Mouse (Mus musculus) embryo, embryonic 11 days (tissue): ENCODE measurements around the gene Slfn8.
"Not testable (repeated sequence)": the region's sequence is repeated elsewhere in the genome, so short reads cannot be mapped to it uniquely, and the experiment has no call there.

Experiments used
- DNase-seq: peaks from one replicate; pipeline ENCODE4 v3.0.0-alpha.2; 2015

Slfn8 gene

DNA sequence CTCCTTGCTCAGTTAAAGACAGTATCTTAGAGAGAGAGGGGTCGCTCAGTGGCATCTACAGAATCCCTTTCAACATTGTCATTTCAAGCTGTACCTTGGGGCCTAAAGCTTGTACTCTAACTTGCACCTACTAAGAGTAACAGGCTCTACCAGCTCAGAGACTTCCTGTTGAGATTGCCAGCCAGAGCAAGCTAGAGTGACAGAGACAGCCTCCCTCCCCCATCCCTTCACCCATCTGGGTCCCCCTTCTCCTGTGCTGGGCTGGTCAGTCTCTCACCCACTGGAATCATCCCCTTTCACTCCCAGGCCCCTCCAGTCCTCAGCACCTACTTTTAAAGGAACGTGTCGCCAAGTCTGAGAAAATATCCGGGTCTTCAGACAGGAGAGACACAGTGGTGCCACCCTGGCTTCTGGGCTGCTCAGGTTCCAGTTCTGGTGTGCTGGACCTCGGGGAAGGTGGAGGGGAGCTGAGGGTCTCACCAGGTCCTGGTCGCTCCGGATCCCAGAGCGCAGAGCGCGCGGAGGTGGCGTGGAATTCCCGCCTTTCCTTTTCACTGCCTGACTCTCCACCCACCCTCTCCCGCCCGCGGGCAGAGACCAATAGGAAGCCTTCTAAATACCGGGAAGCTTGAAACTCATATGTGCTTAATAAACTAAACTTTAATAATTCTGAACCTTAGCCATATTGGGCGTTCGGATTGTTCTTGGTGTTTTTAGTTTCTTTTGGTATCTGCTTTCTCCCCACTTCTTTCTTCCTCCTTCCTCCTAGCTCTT is 29.8 kb downstream of the Slfn8 start:
- DNase-seq, result peak; percentile 80

DNA sequence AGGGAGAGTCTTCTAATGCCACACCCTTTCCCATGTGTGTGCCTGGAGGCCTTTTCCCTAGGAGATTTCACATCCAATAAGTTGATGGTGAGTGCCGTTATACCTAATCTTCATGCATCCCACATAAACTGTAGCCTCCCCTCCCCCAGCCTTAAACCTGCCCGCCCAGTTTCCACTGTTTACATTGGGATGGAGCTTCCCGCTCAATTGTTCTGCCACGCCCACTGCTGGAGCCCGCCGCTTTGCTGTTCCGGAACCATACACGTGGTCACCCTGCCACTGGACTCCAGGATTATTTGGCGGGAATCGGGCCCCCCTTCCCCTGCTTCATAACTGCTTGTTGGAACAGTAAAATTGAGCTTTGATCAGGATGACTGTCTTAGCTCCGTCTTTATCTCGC is 31.3 kb downstream of the Slfn8 start:
- DNase-seq, result peak; percentile 31

DNA sequence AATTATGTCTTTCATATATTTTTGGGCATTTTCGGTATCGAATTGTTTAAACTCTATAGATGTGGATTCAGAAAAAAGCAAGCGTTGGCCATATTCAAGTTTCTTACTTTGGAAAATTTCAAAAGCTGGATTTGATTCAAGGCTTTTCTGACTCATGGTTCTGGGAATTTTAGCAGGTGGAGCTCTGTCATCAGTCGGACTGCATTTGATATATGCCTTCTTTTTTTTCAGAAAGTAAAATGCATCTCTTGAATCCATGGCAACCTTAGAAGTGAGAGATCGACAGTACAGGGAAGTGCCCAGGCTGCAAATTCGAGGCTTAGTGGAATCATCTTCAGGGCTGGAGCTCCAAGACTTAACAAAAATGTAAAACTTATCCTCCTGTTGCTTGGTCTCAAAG is 33.0 kb downstream of the Slfn8 start:
- DNase-seq, result no peak

DNA sequence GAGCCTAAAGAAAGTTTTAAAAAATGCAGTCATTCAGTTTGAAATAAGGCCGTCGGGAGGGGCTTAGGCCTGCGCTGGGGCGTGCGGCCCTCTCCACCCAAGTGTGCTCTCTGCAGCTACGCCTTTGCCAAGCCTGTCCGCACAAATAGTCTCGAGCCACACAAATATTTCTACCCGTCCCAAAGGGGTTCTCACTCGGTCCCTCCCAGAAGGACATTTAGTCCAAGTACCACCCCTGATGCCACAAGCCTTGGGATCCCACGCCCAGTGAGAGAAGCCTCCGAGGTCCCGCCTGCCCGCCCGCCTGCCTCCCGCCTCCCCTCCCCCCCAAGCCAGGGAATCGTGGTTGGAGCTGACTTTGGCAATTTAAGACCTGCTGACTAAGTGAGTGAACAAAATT is 37.4 kb downstream of the Slfn8 start:
- no peak for DNase-seq

DNA sequence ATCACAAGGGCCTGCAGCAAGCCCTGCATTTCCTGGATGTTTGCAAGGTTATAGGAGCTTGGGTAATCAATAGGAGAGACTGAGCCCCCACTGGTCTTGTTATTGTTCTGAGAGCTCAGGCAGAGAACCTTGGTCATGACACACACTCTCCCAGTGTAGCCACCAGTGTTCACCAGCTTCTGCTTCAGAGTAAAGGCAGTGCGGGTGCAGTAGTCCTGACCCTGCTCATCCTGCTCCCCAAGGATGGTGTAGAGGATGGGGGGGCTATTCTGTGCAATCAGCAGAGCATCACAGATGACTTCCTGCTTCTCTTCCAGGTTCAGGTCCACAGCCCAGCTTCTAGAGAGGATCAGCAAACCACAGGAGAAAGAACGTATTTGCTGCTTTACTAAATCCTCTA is 38.2 kb downstream of the Slfn8 start:
- not testable (repeated sequence) for DNase-seq

DNA sequence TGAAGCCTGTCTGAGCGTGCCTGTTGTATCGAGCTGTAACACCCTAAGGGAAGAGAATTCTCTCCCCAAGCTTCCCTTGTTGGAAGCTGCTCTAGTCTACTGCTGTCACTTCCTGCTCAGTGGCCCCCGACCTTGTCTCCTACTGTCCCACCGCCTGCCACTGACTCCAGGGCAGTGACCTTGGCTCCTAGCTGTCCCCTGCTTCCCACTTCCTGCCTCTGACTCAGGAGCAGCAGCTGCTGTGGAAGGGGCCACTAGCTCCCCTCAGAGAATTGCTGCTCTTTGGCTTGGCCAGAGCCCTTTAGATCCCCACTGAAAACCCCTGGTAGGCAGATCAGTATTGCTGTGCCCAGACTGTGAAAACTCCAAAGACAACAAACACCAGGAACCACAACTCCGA is 46.7 kb downstream of the Slfn8 start:
- no peak for DNase-seq

DNA sequence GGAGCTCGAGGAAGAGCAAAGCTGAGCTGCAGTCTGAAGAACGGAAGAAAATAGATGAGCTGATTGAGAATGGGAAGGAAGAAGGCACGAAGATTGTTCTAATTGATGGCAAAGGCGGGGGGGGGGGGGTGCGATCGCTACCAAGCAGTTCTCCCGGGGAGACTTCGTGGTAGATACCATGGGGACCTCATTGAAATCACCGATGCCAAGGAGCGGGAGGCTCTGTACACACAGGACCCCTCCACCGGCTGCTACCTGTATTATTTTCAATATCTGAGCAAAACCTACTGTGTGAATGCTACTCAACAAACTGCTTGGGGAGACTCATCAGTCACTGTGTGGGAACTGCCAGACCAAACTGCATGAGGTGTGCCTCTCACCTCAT is 49.0 kb downstream of the Slfn8 start:
- no peak for DNase-seq

DNA sequence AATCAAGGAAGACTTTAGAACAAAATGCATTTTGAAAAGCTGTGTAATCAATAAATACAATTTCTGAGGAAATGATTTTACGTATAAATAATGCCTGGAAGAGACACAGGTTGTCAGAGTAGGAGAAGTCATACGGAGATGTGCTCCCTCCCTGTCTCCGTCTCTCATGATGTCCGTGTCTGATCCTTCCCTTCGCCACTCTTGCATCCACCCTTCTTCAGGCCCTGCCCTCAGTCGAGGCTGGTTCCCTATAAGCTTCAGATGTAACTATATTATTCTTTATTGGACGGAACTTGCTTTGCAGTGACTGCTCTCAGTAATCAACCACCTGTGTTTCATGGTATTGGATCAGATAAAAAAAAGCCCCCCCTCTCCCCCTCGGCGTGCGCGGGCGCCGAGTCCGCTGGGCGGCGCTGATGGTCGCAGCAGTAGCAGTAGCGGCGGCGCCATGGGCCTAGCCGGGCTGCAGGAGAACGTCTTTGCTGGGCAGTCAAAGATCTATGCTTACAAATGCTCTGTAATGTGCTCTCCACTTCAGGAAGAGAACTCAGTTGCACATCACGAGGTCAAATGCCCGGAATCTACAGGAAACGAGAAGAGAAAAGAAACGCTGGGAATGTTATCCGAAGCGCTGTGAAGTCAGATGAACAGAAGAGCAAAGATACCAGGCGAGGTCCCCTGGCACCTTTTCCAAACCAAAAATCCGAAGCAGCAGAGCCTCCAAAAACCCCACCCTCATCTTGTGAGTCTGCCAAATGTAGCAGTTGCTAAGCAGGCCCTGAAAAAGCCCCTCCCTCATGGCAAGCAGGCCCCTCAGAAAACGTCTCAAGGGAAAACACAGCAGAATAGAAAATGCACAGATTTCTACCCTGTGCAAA is 49.7 kb downstream of the Slfn8 start:
- peak; percentile 84 for DNase-seq

DNA sequence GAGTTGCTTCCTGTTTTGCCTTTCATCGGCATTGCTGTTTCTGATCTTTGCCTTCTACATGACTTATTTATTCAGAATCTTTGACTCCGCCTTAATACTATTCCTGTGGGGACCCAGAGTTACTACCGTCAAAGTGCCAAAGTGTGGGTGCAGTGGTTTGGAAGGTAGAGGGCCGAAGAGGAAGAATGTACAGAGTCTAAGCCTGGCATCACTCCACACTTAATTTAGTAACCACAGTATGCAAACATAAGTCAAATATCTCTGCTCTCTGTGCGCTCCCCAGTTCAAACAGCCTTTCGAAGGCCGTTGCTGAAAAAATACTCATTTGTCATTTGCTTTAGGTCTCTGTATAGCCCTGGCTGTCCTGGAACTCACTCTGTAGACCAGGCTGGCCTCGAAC is 58.4 kb downstream of the Slfn8 start:
- DNase-seq, result no peak

DNA sequence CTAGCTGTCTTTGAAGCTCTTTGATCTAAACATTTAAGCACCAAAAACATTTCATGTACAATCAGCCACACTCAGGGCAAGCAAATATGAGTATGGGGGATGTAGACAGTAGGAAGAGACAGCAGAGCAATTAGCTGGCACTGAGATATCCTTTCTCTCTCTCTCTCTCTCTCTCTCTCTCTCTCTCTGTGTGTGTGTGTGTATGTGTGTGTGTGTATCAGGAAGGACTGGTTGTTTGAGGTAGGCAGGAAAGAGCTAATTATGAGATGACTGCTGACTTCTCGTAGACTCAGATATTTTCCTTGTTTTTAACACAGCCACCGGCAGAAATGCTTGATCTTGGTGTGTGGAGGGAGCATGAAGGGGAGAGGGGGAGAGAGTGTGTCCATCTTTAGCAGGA is 58.9 kb downstream of the Slfn8 start:
- DNase-seq, result no peak

DNA sequence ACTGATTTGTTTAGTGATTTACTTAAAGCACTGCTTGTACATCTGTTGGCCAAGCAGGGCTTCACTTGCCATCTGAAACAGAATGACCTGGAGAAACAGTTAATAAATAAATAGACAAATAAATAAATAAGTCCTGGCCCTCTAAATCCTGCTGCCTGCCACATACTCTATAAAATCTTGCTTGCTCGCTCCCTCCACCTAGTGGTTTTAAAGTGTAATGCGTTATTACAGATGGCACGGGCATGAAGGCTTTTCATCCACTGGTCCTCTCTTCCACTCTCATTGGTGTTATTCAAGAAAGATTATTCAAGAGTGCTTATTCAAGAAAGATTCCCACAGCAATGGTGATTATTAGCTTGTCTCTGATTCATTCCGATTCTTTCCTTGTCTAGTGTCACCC is 61.0 kb downstream of the Slfn8 start:
- DNase-seq, result peak; percentile 51

DNA sequence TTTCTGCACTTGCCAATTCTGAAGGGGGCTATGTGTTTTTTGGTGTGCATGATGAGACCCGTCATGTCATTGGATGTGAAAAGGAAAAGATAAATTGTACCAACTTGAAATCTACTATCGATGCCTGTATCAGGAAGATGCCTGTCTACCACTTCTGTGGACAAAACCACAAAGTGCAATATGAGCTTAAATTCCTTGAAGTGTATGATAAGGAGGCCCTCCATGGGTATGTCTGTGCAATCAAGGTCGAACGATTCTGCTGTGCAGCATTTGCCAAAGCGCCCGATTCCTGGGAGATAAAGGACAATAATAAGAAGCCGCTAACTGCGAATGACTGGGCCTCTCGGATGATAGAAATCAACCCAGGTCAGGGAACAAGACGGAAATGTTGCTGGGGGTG is 63.7 kb downstream of the Slfn8 start:
- DNase-seq, result no peak

DNA sequence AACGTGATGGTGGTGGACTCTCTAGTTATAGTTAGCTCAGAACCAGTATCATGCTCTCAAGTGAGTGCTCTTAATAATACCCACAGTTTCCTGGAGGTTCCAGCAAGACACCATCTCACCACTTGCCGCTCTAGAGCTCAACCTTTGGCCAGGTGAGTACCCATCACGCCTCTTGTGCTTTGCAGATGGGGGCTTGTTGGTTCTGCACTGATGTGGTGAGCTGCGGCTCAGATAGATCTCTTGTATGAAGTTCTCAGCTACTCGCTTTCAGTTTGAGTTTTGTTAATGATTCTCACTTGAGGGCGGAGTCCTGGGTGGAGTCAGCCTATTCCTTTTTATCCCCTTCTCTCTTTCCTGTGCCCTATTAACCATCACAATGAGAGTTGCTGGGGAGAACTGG is 66.0 kb downstream of the Slfn8 start:
- DNase-seq, result no peak

DNA sequence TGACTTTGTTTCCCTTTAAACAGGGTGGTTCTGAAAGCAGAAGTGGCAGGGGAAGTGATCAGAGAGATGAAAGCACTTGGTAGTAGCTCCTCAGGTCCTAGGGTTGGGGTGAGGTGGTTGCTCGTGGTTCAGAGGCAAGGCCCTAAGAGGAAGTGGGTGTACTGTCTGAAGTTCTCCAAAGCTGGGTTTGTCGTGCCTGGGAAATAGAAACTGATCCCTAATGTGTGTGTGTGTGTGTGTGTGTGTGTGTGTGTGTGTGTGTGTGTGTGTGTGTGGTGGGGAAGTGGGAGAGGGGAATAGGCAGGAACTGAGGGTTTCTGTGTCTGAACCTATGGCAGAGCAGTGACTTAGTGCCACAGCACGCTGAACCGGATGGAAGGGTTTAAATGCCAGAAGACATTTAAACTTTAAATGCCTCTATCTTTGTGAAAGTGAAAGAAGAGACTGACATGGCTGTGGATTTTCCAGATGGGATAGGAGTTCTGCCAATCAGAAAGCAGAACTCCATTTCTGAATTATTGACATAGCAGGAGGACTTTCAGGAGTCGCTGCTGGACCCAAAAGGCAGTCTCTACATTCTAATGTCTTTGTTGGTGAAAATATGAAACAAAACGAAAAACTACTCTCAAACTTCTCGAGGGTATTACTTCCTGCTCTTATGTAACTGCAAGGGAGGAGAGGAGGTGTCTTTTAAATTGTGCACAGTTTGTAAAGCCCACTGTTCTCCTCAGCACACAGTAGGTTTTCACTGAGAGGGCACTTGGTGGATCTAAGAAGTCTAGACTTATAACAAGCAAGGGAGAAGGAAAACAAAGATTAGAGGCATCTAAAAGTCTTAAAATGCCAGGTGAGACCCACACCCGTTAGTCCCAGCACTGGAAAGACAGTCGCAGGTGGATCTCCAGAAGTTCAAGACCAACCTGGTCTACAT is 67.7 kb downstream of the Slfn8 start:
- no peak for DNase-seq
